Mouse (Mus musculus): ENCODE results near the gene Dock1. TPM values are rescaled to one million over a fixed set of nuclear protein-coding genes. Genes with fewer than 3 reads are reported as not detected.

Dock1 gene
- polyA plus RNA-seq, 1 experiment from 2014 or later: 25.6 TPM

- Histone ChIP-seq H3K4me1 (peaks cover 55% of the 10 kb centered on the region), H3K27me3 (ENCODE audit: poor library complexity, severe bottlenecking) (no peaks in the 10 kb centered on the region), H3K9me3 (no peaks in the 10 kb centered on the region), H3K27ac (no peak overlapping the region), H3K4me3 (no peak overlapping the region), H3K36me3 (replicated peaks) (no peaks in the 10 kb centered on the region)
- WGBS: 61% methylated on average over 4 of the region's 4 CpGs
- DNase-seq (ENCODE audit: extremely low spot score, low spot score): no peak
Measured at GRCm38 (mm10) chr7:134677852-134678251, 7.4 kb downstream of the Dock1 start.

- H3K27ac ChIP-seq: peak overlapping the region; percentile 72
- H3K9me3 ChIP-seq: no peaks in the 10 kb centered on the region
- H3K27me3 ChIP-seq (ENCODE audit: poor library complexity, severe bottlenecking): no peaks in the 10 kb centered on the region
- H3K4me1 ChIP-seq: peaks cover 44% of the 10 kb centered on the region
- WGBS: 41% methylated on average over 13 of the region's 13 CpGs
- H3K4me3 ChIP-seq: no peak overlapping the region
- H3K36me3 ChIP-seq (replicated peaks): no peaks in the 10 kb centered on the region
- no peak for DNase-seq (ENCODE audit: extremely low spot score, low spot score)
Measured at GRCm38 (mm10) chr7:134679314-134680158, 9.1 kb downstream of the Dock1 start.

GRCm38 (mm10) chr7:134680161-134680560, 9.7 kb downstream of the Dock1 start:
- no peaks in the 10 kb centered on the region for H3K27me3 ChIP-seq (ENCODE audit: poor library complexity, severe bottlenecking)
- H3K36me3 ChIP-seq (replicated peaks): no peaks in the 10 kb centered on the region
- H3K9me3 ChIP-seq: no peaks in the 10 kb centered on the region
- no peak overlapping the region for H3K4me3 ChIP-seq
- no peak for DNase-seq (ENCODE audit: extremely low spot score, low spot score)
- no peak overlapping the region for H3K27ac ChIP-seq
- WGBS: 76% methylated on average over 2 of the region's 2 CpGs
- peaks cover 44% of the 10 kb centered on the region for H3K4me1 ChIP-seq

- H3K27ac ChIP-seq: no peak overlapping the region
- H3K4me3 ChIP-seq: no peak overlapping the region
- peaks cover 36% of the 10 kb centered on the region for H3K4me1 ChIP-seq
- no peaks in the 10 kb centered on the region for H3K9me3 ChIP-seq
- H3K36me3 ChIP-seq (replicated peaks): no peaks in the 10 kb centered on the region
- H3K27me3 ChIP-seq (ENCODE audit: poor library complexity, severe bottlenecking): no peaks in the 10 kb centered on the region
- 88% methylated on average over 12 of the region's 12 CpGs for WGBS
- no peak for DNase-seq (ENCODE audit: extremely low spot score, low spot score)
Measured at GRCm38 (mm10) chr7:134681729-134682527, 11.5 kb downstream of the Dock1 start.

GRCm38 (mm10) chr7:134688332-134688731, 17.9 kb downstream of the Dock1 start:
- H3K27ac ChIP-seq: no peak overlapping the region
- no peak for DNase-seq (ENCODE audit: extremely low spot score, low spot score)
- H3K36me3 ChIP-seq (replicated peaks): peaks cover 10% of the 10 kb centered on the region
- 91% methylated on average over 6 of the region's 6 CpGs for WGBS
- H3K4me3 ChIP-seq: no peak overlapping the region
- H3K4me1 ChIP-seq: no peaks in the 10 kb centered on the region
- no peaks in the 10 kb centered on the region for H3K9me3 ChIP-seq
- H3K27me3 ChIP-seq (ENCODE audit: poor library complexity, severe bottlenecking): no peaks in the 10 kb centered on the region

DNA sequence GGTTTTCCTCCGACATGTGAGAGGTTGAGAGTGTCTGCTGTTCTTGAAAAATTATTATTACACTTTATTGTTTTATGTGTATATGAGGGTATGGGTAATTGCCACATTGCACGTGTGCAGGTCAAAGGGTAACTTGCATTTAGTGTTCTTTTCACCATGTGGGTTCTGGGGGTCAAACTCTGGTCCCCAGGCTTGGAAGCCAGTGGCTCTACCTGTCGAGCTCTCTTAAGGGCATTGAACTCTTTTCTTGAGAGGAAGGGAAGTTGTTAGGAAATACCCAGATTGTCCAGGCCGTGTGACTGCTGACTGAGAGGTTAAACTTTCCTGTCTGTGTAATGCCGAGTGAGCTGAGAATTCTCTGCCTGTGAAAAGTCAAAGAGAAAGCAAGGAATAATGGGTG, 19.7 kb downstream of the Dock1 start:
- no peak overlapping the region for H3K27ac ChIP-seq
- no peaks in the 10 kb centered on the region for H3K4me1 ChIP-seq
- no peaks in the 10 kb centered on the region for H3K27me3 ChIP-seq (ENCODE audit: poor library complexity, severe bottlenecking)
- 84% methylated on average over 5 of the region's 5 CpGs for WGBS
- no peak for DNase-seq (ENCODE audit: extremely low spot score, low spot score)
- no peak overlapping the region for H3K4me3 ChIP-seq
- H3K36me3 ChIP-seq (replicated peaks): peaks cover 10% of the 10 kb centered on the region
- no peaks in the 10 kb centered on the region for H3K9me3 ChIP-seq

- no peak overlapping the region for H3K27ac ChIP-seq
- no peaks in the 10 kb centered on the region for H3K27me3 ChIP-seq (ENCODE audit: poor library complexity, severe bottlenecking)
- H3K36me3 ChIP-seq (replicated peaks): peaks cover 10% of the 10 kb centered on the region
- H3K4me3 ChIP-seq: no peak overlapping the region
- 94% methylated on average over 3 of the region's 3 CpGs for WGBS
- DNase-seq (ENCODE audit: extremely low spot score, low spot score): no peak
- H3K9me3 ChIP-seq: no peaks in the 10 kb centered on the region
- no peaks in the 10 kb centered on the region for H3K4me1 ChIP-seq
Measured at GRCm38 (mm10) chr7:134690806-134691205, 20.4 kb downstream of the Dock1 start.

GRCm38 (mm10) chr7:134693325-134693724, 22.9 kb downstream of the Dock1 start:
- 100% methylated on average over 1 of the region's 1 CpGs for WGBS
- Histone ChIP-seq H3K4me3 (no peak overlapping the region), H3K36me3 (replicated peaks) (no peaks in the 10 kb centered on the region; the same call in 1 of the 2 replicates), H3K27me3 (ENCODE audit: poor library complexity, severe bottlenecking) (no peaks in the 10 kb centered on the region), H3K9me3 (no peaks in the 10 kb centered on the region), H3K4me1 (peaks cover 16% of the 10 kb centered on the region), H3K27ac (no peak overlapping the region)
- DNase-seq (ENCODE audit: extremely low spot score, low spot score): no peak

DNA sequence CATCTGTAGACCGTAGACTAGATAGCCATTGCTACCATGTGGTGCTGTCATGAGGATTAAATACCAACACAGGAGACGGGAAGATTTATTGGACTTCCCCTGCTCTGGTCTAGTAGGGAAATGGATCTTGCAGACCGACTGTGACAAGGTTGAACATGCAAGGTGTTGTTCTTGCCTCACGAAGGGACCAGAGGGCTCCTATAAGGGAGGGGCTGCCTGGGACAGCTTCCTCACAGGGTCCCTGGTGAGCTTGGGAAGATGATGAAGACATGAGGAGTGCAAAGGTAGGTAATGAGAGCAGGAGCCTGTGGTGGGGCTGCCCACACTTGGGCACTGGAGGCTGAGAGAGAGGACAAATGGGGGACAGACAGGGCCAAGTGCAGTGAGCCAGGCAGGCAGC, 25.0 kb downstream of the Dock1 start:
- no peak overlapping the region for H3K4me3 ChIP-seq
- no peak for DNase-seq (ENCODE audit: extremely low spot score, low spot score)
- 94% methylated on average over 4 of the region's 4 CpGs for WGBS
- no peaks in the 10 kb centered on the region for H3K9me3 ChIP-seq
- H3K4me1 ChIP-seq: peaks cover 28% of the 10 kb centered on the region
- no peaks in the 10 kb centered on the region for H3K36me3 ChIP-seq (replicated peaks)
- no peak overlapping the region for H3K27ac ChIP-seq
- H3K27me3 ChIP-seq (ENCODE audit: poor library complexity, severe bottlenecking): no peaks in the 10 kb centered on the region

DNA sequence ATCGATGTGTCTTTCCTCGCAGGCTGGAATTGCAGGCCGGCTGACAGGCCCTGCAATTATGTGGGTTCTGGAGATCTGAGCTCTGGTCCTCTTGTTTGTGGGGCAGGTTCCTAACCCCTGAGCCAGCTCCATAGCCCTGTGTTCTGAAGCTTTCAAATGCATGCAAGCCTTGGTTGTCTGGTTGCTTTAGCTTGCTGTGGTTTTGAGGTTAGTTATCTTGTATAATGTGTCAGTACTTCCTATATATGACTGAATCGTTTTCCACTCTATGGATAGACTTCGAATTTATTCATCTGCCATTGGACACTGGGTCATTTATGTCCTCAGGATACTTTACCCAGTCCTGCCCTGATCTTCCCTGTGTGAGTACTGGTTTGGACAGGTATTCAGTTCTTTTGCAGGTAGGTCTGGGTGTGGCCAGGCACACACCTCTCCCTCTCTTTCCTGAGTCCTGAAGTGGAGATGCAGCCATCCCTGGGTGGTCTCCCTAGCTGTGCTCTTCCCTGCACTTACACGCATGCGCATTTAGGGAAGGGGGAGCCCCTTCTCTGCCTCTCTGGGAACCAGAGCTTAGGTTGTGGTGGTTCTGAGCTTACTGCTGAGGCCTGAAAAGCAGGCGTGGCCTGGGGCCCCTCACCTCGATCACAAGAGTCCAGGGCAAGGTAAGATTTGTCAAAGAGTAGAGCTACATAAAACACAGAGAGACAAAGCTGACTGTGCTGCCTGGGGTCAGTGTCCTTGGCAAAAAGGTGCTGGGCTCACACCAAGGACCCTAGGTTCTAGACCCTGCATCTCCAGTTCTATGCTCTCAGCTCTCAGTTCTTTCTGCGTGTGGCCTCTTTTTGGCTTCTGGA, 25.9 kb downstream of the Dock1 start:
- 81% methylated on average over 10 of the region's 10 CpGs for WGBS
- H3K27ac ChIP-seq: no peak overlapping the region
- no peaks in the 10 kb centered on the region for H3K27me3 ChIP-seq (ENCODE audit: poor library complexity, severe bottlenecking)
- H3K9me3 ChIP-seq: no peaks in the 10 kb centered on the region
- peaks cover 28% of the 10 kb centered on the region for H3K4me1 ChIP-seq
- H3K4me3 ChIP-seq: no peak overlapping the region
- DNase-seq (ENCODE audit: extremely low spot score, low spot score): no peak
- no peaks in the 10 kb centered on the region for H3K36me3 ChIP-seq (replicated peaks)

- Histone ChIP-seq H3K27me3 (ENCODE audit: poor library complexity, severe bottlenecking) (no peaks in the 10 kb centered on the region), H3K4me1 (peaks cover 28% of the 10 kb centered on the region), H3K9me3 (no peaks in the 10 kb centered on the region), H3K27ac (no peak overlapping the region), H3K4me3 (no peak overlapping the region), H3K36me3 (replicated peaks) (no peaks in the 10 kb centered on the region)
- DNase-seq (ENCODE audit: extremely low spot score, low spot score): no peak
- 77% methylated on average over 4 of the region's 4 CpGs for WGBS
Measured at GRCm38 (mm10) chr7:134697479-134697878, 27.0 kb downstream of the Dock1 start.

DNA sequence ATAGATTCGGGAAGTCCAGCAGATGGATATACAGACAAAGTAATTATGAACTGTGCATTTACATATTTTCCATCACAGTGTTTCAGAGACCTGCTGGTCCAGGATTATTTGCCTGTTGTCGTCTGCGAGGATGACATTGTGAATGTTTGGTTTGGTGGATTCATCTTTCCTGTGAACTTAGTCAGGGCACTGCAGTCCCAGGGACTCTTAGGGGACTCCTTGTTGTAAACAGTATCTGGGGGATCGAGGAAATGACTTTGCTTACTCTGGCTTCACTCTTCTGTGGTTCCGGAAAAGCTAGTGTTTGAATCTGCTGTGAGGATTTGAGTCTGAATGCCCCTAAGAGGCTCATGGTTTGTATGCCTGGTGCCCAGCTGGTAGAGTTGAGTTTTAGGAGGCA, 27.8 kb downstream of the Dock1 start:
- Histone ChIP-seq H3K27me3 (ENCODE audit: poor library complexity, severe bottlenecking) (no peaks in the 10 kb centered on the region), H3K27ac (no peak overlapping the region), H3K4me3 (no peak overlapping the region), H3K9me3 (no peaks in the 10 kb centered on the region), H3K4me1 (peaks cover 28% of the 10 kb centered on the region), H3K36me3 (replicated peaks) (no peaks in the 10 kb centered on the region)
- no peak for DNase-seq (ENCODE audit: extremely low spot score, low spot score)
- 90% methylated on average over 5 of the region's 5 CpGs for WGBS

All from forebrain, embryonic 10.5 days (tissue).